In genomic region chr9:101939006-101939405, GRCm38 (mm10) we compare ENCODE assay signal across 12 mouse cellular contexts.
DNase-seq lines count a peak whose midpoint lies in the region; ATAC-seq lines count a peak whose summit lies in the region.
"Had no signal": no experiment of that assay in that cellular context is flagged by ENCODE, and none has a peak within 500 bp of the region (broad histone marks: within the 10 kb centered on the region; RNA-seq: fewer than 3 reads in every experiment).

No protein-coding gene starts in this region.

- peak; percentile 89 for DNase-seq in heart, adult 11 months
- no peak for DNase-seq in liver, embryonic 11.5 days (ENCODE audit: low spot score)
- no peak for DNase-seq in lung, postnatal 25 days (ENCODE audit: low spot score)
- DNase-seq: adrenal gland, adult 8-10 months had no signal

- no peaks in the 10 kb centered on the region for H3K27me3 ChIP-seq in heart, embryonic 12.5 days (replicated peaks)
- H3K27me3 ChIP-seq in liver, embryonic 11.5 days (replicated peaks; ENCODE audit: control insufficient read depth, insufficient read depth, low read length), result no peaks in the 10 kb centered on the region
- H3K27me3 ChIP-seq in liver, embryonic 12.5 days (replicated peaks), result peaks cover 14% of the 10 kb centered on the region; the same call in 1 of the 2 replicates
- H3K27me3 ChIP-seq in hindbrain, embryonic 13.5 days, result no peaks in the 10 kb centered on the region
- no peaks in the 10 kb centered on the region for H3K27me3 ChIP-seq in midbrain, embryonic 16.5 days (ENCODE audit: control insufficient read depth, insufficient read depth, low read depth, low read length)
- H3K27me3 ChIP-seq: lung, embryonic 15.5 days; Patski had no signal

- H3K4me3 ChIP-seq in heart, embryonic 12.5 days, result no peak overlapping the region
- no peak overlapping the region for H3K4me3 ChIP-seq in liver, embryonic 11.5 days (ENCODE audit: low read depth, low read length)
- H3K4me3 ChIP-seq in liver, embryonic 12.5 days, result no peak overlapping the region
- no peak overlapping the region for H3K4me3 ChIP-seq in hindbrain, embryonic 13.5 days
- no peak overlapping the region for H3K4me3 ChIP-seq in midbrain, embryonic 16.5 days (ENCODE audit: low read depth, low read length)
- H3K4me3 ChIP-seq: lung, embryonic 15.5 days had no signal

- no peaks in the 10 kb centered on the region for H3K36me3 ChIP-seq in heart, embryonic 12.5 days
- no peaks in the 10 kb centered on the region for H3K36me3 ChIP-seq in liver, embryonic 11.5 days (ENCODE audit: control insufficient read depth, insufficient read depth, low read length)
- H3K36me3 ChIP-seq in liver, embryonic 12.5 days, result no peaks in the 10 kb centered on the region
- peaks cover 4% of the 10 kb centered on the region; the same call in 1 of the 2 replicates for H3K36me3 ChIP-seq in hindbrain, embryonic 13.5 days
- no peaks in the 10 kb centered on the region for H3K36me3 ChIP-seq in midbrain, embryonic 16.5 days (ENCODE audit: control insufficient read depth, insufficient read depth, low read length)
- H3K36me3 ChIP-seq: lung, embryonic 15.5 days had no signal

- no peaks in the 10 kb centered on the region for H3K9me3 ChIP-seq in heart, embryonic 12.5 days (replicated peaks)
- H3K9me3 ChIP-seq in liver, embryonic 11.5 days (ENCODE audit: control insufficient read depth, low read length), result no peaks in the 10 kb centered on the region
- H3K9me3 ChIP-seq in liver, embryonic 12.5 days (replicated peaks), result no peaks in the 10 kb centered on the region
- H3K9me3 ChIP-seq in hindbrain, embryonic 13.5 days, result no peaks in the 10 kb centered on the region
- no peaks in the 10 kb centered on the region for H3K9me3 ChIP-seq in midbrain, embryonic 16.5 days (replicated peaks; ENCODE audit: control insufficient read depth, low read length, poor library complexity, severe bottlenecking)
- H3K9me3 ChIP-seq: lung, embryonic 15.5 days had no signal

- H3K4me1 ChIP-seq in heart, embryonic 12.5 days (replicated peaks), result no peaks in the 10 kb centered on the region
- no peaks in the 10 kb centered on the region for H3K4me1 ChIP-seq in liver, embryonic 11.5 days (replicated peaks; ENCODE audit: control insufficient read depth, insufficient read depth, low read length)
- peaks cover 19% of the 10 kb centered on the region for H3K4me1 ChIP-seq in liver, embryonic 12.5 days
- peaks cover 57% of the 10 kb centered on the region for H3K4me1 ChIP-seq in hindbrain, embryonic 13.5 days (replicated peaks)
- peaks cover 19% of the 10 kb centered on the region for H3K4me1 ChIP-seq in midbrain, embryonic 16.5 days (ENCODE audit: control insufficient read depth, insufficient read depth, low read length)
- H3K4me1 ChIP-seq: lung, embryonic 15.5 days had no signal

- no peak for ATAC-seq in heart, embryonic 12.5 days (ENCODE audit: insufficient number of reproducible peaks, low FRiP score)
- ATAC-seq in liver, embryonic 11.5 days (replicated peaks; ENCODE audit: low FRiP score), result peak; percentile 32; the same call in 1 of the 2 replicates
- no peak for ATAC-seq in liver, embryonic 12.5 days
- peak; percentile 79; the same call in 1 of the 2 replicates for ATAC-seq in hindbrain, embryonic 13.5 days (ENCODE audit: low FRiP score)
- ATAC-seq in midbrain, embryonic 16.5 days, result peak; percentile 59
- ATAC-seq: intestine, postnatal 0 days; Patski had no signal

- no peak overlapping the region for H3K27ac ChIP-seq in heart, embryonic 12.5 days (ENCODE audit: poor library complexity, severe bottlenecking)
- H3K27ac ChIP-seq in liver, embryonic 11.5 days (ENCODE audit: low read depth, low read length), result no peak overlapping the region
- no peak overlapping the region for H3K27ac ChIP-seq in liver, embryonic 12.5 days
- H3K27ac ChIP-seq in hindbrain, embryonic 13.5 days, result no peak overlapping the region
- H3K27ac ChIP-seq in midbrain, embryonic 16.5 days (ENCODE audit: low read length), result no peak overlapping the region
- H3K27ac ChIP-seq: lung, embryonic 15.5 days; stomach, postnatal 0 days had no signal

- H3K4me2 ChIP-seq in heart, embryonic 12.5 days, result no peak overlapping the region
- no peak overlapping the region for H3K4me2 ChIP-seq in liver, embryonic 11.5 days
- H3K4me2 ChIP-seq in liver, embryonic 12.5 days, result no peak overlapping the region
- H3K4me2 ChIP-seq in hindbrain, embryonic 13.5 days, result no peak overlapping the region
- no peak overlapping the region for H3K4me2 ChIP-seq in midbrain, embryonic 16.5 days (ENCODE audit: low read length)
- H3K4me2 ChIP-seq: lung, embryonic 15.5 days had no signal

- no peak overlapping the region for H3K9ac ChIP-seq in heart, embryonic 12.5 days
- H3K9ac ChIP-seq in liver, embryonic 11.5 days (ENCODE audit: low read depth, low read length), result no peak overlapping the region
- no peak overlapping the region for H3K9ac ChIP-seq in liver, embryonic 12.5 days
- no peak overlapping the region for H3K9ac ChIP-seq in hindbrain, embryonic 13.5 days
- H3K9ac ChIP-seq in midbrain, embryonic 16.5 days (ENCODE audit: low read depth, low read length), result no peak overlapping the region
- H3K9ac ChIP-seq: lung, embryonic 15.5 days had no signal

- 45% methylated on average over 5 of the region's 5 CpGs for WGBS in heart, embryonic 12.5 days
- WGBS in liver, embryonic 11.5 days, result 79% methylated on average over 5 of the region's 5 CpGs
- WGBS in liver, embryonic 12.5 days (ENCODE audit: insufficient replicate concordance), result 69% methylated on average over 5 of the region's 5 CpGs
- 32% methylated on average over 5 of the region's 5 CpGs for WGBS in hindbrain, embryonic 13.5 days
- WGBS in midbrain, embryonic 16.5 days, result 53% methylated on average over 5 of the region's 5 CpGs

Comparison
In these comparisons a context has a peak if more than half of its experiments do, and no peak if none do; other contexts are left out.
1. ATAC-seq: peak in liver, embryonic 11.5 days (single experiment), hindbrain, embryonic 13.5 days (single experiment) and midbrain, embryonic 16.5 days (single experiment); none in heart, embryonic 12.5 days (single experiment) and liver, embryonic 12.5 days (single experiment).